Mouse (Mus musculus) intestine, embryonic 15.5 days (tissue): ENCODE results near the gene Gm4846. TPM values are rescaled to one million over a fixed set of nuclear protein-coding genes. Genes with fewer than 3 reads are reported as not detected.

Source experiments
- polyA plus RNA-seq: library from polyadenylated mRNA; unstranded; fragments of >200 nt; fragmentation: Nextera tagmentation; extraction: Ambion mirVana; gene quantifications from 2 replicates; pipeline ENCODE4 v1.2.1, GENCODE M21; 2015

Gm4846 gene
- polyA plus RNA-seq, 1 experiment from 2014 or later = not detected

Other genes starting within 250 kb of the Gm4846 start
- 0.67 and 0.81 TPM in 2 replicates for gene Ildr2, start 243.4 kb downstream of the Gm4846 start, polyA plus RNA-seq
- 41.5 and 41.7 TPM in 2 replicates for gene Tada1, start 118.5 kb downstream of the Gm4846 start, polyA plus RNA-seq
- 9.0 and 10.4 TPM in 2 replicates for gene Pogk, start 87.7 kb downstream of the Gm4846 start, polyA plus RNA-seq
- gene Gm4847, start 150.1 kb upstream of the Gm4846 start, polyA plus RNA-seq = not detected in 2 replicates
- gene Fmo9, start 184.3 kb upstream of the Gm4846 start, polyA plus RNA-seq = not detected in 2 replicates